Mouse (Mus musculus) activated CD4-positive, CD25-positive, alpha-beta regulatory T cell (primary cell): ENCODE results near the gene Gmppa. TPM values are rescaled to one million over a fixed set of nuclear protein-coding genes. Genes with fewer than 3 reads are reported as not detected.

ENCODE experiments used
- polyA plus RNA-seq, 2 experiments: library from polyadenylated mRNA; unstranded; fragments of 100-300 nt; shearing (Covaris generic); gene quantifications; one replicate each; pipeline ENCODE4 v1.2.1; 2017

The Gmppa gene
- polyA plus RNA-seq = 10 to 100 TPM; 68.6 to 74.4 TPM

GRCm38 (mm10) chr1:75435475-75436328 is at the start of gene Gmppa:
Gene Gmppa (plus strand): TSS chr1:75435930.

GRCm38 (mm10) chr1:75450314-75451005 is 14.7 kb downstream of the Gmppa start, which contains the start of gene Asic4:
Gene Asic4 (plus strand): TSS chr1:75450436.

GRCm38 (mm10) chr1:75478916-75479634 is 43.3 kb downstream of the Gmppa start, which contains the start of the genes Chpf and Tmem198:
Gene Chpf (minus strand): TSS chr1:75479307.
Gene Tmem198 (plus strand): TSS chr1:75479532.

Other genes with a start within 250 kb of the Gmppa start
- 10 to 100 TPM; 25.2 to 30.8 TPM for gene Ankzf1, start 243.8 kb upstream of the Gmppa start, polyA plus RNA-seq
- gene Atg9a, start 243.7 kb upstream of the Gmppa start, polyA plus RNA-seq = 10 to 100 TPM; 21.3 to 23.5 TPM
- 10 to 100 TPM in 1 of 2 experiments, 1 to 10 TPM in 1; 8.6 to 14.6 TPM for gene Glb1l, start 225.1 kb upstream of the Gmppa start, polyA plus RNA-seq
- gene Stk16, start 225.1 kb upstream of the Gmppa start, polyA plus RNA-seq = 100 to 1,000 TPM in 1 of 2 experiments, 10 to 100 TPM in 1; 92.3 to 125 TPM
- 100 to 1,000 TPM; 213 to 315 TPM for gene Tuba4a, start 216.1 kb upstream of the Gmppa start, polyA plus RNA-seq
- not detected for gene A630095N17Rik, start 203.8 kb upstream of the Gmppa start, polyA plus RNA-seq
- gene Dnajb2, start 199.5 kb upstream of the Gmppa start, polyA plus RNA-seq = 10 to 100 TPM; 10.8 to 14.4 TPM
- under 1 TPM; 0.18 to 0.71 TPM for gene Ptprn, start 171.4 kb upstream of the Gmppa start, polyA plus RNA-seq
- gene Resp18, start 157.5 kb upstream of the Gmppa start, polyA plus RNA-seq = not detected
- gene Dnpep, start 117.9 kb upstream of the Gmppa start, polyA plus RNA-seq = 10 to 100 TPM; 71.2 TPM
- under 1 TPM in 1 of 2 experiments, not detected in 1; 0.16 TPM for gene Des, start 75.6 kb upstream of the Gmppa start, polyA plus RNA-seq
- gene Speg, start 60.6 kb upstream of the Gmppa start, polyA plus RNA-seq = under 1 TPM; 0.29 to 0.54 TPM
- under 1 TPM in 1 of 2 experiments, not detected in 1; 0.07 TPM for gene Asic4, start 14.5 kb downstream of the Gmppa start, polyA plus RNA-seq
- 10 to 100 TPM; 24.7 to 38.0 TPM for gene Chpf, start 43.4 kb downstream of the Gmppa start, polyA plus RNA-seq
- 1 to 10 TPM in 1 of 2 experiments, under 1 TPM in 1; 0.98 to 2.0 TPM for gene Tmem198, start 43.6 kb downstream of the Gmppa start, polyA plus RNA-seq
- gene Obsl1, start 70.5 kb downstream of the Gmppa start, polyA plus RNA-seq = under 1 TPM in 1 of 2 experiments, not detected in 1; 0.10 TPM
- gene Inha, start 71.1 kb downstream of the Gmppa start, polyA plus RNA-seq = not detected
- gene Stk11ip, start 85.6 kb downstream of the Gmppa start, polyA plus RNA-seq = 10 to 100 TPM; 17.0 to 21.3 TPM
- under 1 TPM in 1 of 2 experiments, not detected in 1; 0.05 TPM for gene Slc4a3, start 110.3 kb downstream of the Gmppa start, polyA plus RNA-seq